Mouse (Mus musculus) T-helper 17 cell (primary cell): Measurements from ENCODE around the gene Cd3e.

Experiments used
- in situ Hi-C, 2 experiments: fragments of 300-600 bp; cut with MboI, MseI; formaldehyde crosslinking; loops; 1 replicate in 1 of 2; 2 replicates in 1 of 2; pipeline ENCODE4 v1.15.1; 2025; ENCODE audit warnings: high pct_unique_total_duplicates in 2 of 2

The Cd3e gene

DNA sequence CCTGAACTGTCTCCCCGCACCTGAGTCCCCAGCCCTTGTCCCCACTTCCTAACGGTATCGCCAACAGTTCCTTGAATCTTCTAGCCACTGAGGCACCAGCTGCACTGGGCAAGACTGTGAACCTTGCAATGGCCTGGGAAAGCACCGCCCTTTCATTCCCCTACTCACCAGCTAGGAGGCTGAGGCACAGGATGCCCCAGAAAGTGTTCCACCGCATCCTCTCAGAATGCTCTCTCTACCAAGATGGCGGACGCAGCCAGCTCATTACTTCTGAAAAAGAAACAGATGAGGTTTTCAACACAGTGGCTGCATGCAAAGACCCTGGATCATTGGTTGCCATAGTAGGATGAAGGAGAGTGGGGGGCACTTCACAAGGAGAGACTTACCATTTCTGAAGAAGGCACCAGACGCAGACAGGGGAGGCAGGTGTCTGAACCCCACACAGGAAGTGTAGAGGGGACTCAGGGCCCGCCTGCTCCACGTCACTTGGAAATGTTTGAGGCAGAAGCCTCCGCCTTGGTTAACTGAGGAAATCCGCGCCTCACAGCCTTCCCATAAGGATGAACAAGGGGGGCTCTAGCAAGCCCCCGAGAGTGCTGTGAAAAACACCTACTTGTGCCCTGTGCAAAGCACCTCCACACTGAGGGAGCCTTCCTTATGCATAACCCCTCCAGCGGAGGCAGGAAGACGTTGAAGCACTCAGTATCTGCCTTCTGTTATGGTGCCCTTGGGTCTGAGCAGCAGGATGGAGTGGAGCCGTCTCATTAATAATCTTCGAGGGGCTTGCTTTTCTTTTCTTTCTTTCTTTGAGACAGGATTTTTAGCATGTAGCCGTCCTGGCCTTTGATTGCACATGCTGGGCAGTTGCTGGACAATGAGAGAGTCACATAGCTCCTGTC, at the start of gene Cd3e:
Cd3e (minus strand) TSS at position 448 of the 899 bp plus-strand sequence.
- in situ Hi-C loops, result loop anchor here in 1 of 2 experiments (5.0 kb wide), 1 partner anchor 37 kb away; no protein-coding TSS in a partner anchor

DNA sequence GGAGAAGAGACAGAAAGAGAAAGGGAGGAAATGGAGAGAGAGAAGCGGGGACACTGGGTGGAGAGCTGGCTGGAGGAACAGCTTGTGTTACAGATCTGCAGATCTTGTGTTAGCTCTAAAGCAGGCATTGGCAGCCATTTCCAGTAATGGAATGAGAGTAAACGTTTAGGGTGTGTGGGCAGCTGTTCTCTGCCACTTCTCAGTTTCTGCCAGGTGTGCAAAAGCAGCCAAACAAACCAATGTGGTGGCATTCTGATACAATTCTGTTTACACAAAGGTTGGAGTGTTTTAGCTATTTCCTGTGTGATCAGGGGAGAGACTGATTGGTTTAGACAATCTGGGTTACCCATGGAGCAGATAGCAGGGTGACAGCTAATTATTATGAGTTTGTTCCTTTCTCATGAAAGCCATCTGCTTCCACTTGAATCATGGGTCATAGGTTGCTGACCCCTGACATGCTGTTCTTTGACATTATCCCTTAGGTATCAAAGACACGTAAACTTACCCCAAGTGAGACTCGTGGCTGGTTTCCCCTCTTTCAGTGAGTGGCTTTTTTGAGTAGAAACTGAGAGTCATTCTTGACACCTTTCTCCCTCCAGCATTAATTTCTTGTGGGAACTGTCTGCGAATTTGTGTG, 49.0 kb upstream of the Cd3e start:
- in situ Hi-C loops, result loop anchor here in 1 of 2 experiments (5.0 kb wide), 1 partner anchor 81 kb away; no protein-coding TSS in a partner anchor

DNA sequence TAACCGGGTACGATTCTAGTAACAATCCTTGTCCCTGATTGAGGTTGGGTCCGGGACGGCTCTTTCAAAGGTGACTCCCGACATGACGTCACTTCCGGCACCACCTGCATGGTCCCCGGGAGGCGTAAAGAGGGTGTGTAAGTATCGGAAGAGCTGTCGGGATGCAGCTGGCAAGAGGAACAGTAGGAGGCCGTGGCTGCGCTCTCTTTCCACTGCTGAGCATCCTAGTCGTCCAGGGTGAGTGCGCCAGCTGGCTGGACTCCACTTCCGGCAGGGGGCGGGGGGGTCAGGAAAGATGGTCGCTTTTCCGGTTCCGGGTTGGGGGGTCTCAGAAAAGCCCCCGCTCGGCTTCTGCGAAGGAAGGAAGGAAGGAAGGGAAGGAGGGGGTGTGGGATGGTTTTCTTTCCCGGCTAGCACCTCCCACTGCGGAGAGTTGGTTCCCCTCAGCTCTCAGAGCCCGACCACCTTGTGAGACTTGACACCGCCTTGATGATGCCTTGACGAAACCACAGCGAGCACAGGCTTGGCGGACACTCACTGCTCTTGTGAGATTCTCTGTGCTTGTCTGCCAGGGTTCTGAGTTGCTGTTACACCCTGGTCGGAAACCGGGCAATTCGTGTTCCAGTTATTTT, 45.8 kb upstream of the Cd3e start, which contains the start of gene Mpzl3:
Mpzl3 (plus strand) TSS at position 105 of the 632 bp plus-strand sequence.
- in situ Hi-C loops, result loop anchor here in 1 of 2 experiments (5.0 kb wide), 1 partner anchor 78 kb away; no protein-coding TSS in a partner anchor

DNA sequence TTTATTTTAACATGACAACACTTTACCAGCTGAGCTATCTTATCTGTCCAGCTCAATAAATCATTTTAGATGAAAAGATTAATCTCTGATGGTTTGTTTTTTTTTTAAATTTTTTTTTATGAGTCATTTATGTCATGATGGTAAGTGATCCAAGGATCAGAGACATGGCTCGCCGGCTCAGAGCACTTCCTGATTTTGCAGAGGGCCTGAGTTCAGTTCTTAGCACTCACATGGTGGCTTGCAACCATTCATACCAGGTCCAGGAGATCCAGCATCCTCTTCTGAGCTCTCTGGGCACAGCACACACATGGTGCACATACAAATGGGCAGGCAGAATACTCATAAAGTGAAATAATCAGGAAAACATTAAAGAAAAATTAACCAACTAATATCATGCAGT, 40.9 kb upstream of the Cd3e start:
- in situ Hi-C loops, result no loop called here

DNA sequence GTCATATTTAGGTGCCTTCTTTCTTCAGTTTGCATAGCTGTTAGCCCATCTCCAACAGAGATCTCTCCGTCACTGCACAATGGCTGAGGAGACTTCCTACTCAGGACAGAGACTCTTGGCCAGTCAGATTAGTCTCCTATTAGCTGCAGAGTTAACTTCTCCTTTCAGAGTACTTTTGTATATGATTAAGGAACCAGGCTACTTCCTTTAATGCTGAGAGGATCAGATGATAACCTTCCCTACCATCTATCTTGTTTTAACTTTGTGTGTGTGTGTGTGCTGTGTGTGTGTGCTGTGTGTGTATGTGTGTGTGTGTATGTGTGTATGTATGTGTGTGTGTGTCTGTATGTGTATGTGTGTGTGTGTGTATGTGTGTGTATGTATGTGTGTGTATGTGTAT, 40.3 kb upstream of the Cd3e start:
- in situ Hi-C loops, result no loop called here

DNA sequence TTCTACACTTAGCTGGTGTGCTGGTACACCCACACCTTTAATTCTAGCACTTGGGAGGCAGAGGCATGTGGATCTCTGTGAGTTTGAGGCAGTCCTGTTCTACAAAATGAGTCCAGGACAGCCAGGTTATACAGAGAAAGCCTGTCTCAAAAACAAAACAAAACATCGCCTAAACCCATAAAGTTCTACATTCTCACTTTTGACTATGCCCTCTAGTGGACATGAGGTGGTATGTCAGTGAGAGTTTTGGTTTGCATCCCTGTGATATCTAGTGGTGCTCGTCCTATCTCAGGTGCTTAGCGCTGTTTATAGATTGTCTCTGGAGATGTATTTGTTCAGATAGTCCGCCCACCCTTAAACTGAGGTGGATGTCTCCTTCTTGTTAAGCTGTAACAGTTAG, 39.1 kb upstream of the Cd3e start:
- in situ Hi-C loops, result no loop called here

DNA sequence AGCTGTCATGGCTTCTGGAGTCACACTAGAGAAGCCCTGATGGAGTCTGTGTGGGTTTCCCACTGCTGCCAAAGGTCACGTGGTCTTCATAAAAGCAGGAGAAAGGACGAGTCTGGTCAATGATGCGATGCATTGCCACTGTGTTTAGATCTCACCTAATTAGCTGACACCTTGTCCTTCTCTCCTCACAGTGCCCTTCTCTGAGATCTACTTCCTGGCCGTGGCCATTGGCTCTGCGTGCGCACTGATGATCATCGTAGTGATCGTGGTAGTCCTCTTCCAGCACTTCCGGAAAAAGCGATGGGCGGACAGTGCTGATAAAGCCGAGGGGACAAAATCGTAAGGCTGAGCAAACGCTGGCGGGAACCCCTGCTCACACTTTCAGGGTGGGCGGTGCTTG, 37.5 kb upstream of the Cd3e start:
- in situ Hi-C loops, result no loop called here

DNA sequence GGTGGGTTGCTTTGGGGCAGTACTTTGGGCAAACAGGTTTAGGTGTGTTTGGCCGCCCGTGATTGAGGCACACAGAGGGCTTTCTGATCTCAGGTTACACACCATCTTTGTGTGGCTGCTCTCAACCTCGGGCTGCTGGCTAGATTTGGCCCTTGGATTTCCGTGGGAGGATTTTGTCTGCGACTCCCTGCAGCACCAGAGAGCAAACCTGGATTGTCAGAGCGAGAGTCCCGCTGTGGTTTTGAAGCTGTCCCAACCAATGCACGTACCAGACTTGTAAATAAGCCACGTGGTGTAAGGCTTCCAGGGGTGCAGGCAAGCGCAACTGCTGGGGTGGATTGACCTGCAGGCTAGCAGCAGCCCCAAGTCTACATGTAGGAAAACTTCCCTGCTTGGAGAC, 33.5 kb upstream of the Cd3e start:
- in situ Hi-C loops, result no loop called here

DNA sequence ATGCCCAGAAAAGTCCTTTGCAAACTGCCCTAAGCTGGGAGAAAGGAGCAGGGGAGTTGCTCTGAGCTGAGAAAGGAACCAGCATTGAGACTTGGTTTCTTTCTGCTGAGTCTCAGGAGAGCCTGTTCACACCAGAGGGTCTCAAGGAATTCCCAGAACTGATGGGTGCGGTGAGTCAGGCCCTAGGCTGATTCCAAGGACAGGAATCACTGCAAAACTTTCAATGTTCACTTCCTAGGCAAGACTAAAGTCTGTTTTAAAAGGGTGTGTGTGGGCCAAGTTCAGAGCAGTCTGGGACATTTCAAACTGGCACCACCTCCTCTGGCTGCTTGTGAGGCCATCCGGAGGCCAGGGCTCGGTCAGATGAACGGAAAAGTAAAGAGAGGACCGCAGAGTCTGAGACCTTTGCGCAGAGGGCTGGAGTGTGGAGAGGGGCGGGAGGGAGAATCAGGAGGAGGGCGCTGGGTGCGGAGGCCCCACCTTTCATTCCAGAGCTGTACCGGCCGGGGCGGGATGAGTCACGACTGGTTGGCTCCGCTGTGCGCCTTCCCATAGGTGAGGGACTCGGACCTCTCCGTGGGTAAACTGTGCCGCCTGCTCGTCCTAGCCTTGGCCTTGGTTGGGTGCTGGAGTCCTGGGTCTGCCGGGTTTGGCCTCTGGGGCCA, 32.8 kb upstream of the Cd3e start:
- in situ Hi-C loops, result no loop called here

DNA sequence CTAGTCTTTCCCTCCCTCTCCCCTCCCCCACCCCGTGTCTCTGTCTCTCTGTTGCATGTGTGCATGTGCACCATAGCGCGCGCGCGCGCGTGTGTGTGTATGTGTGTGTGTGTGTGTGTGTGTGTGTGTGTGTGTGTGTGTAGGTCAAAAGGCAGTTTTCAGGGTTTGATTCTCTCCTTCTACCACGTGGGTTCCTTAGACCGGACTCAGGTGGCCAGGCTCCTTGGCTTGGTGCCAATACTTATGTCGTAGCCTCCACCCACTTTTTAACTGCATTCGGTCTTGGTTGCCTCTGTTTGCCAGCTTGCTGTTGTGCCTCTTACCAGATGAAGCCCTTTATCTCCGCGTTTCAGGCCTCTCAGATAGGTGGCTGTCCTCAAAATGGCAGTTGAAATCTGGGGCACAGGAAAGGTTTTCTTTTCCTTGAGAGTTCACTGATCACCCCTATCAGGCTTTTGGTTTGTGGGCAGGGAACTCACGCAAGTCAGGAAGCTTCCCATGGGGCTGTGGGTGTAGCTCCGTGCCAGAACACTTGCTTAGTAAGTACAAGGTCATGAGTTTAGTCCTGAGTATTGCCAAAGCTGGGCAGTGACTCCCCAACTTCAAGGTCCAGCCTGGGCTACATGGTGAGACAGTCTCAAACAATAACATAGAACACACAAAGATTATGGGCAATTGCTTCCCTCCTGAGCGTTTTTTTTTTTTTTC, 31.9 kb upstream of the Cd3e start:
- in situ Hi-C loops, result no loop called here

DNA sequence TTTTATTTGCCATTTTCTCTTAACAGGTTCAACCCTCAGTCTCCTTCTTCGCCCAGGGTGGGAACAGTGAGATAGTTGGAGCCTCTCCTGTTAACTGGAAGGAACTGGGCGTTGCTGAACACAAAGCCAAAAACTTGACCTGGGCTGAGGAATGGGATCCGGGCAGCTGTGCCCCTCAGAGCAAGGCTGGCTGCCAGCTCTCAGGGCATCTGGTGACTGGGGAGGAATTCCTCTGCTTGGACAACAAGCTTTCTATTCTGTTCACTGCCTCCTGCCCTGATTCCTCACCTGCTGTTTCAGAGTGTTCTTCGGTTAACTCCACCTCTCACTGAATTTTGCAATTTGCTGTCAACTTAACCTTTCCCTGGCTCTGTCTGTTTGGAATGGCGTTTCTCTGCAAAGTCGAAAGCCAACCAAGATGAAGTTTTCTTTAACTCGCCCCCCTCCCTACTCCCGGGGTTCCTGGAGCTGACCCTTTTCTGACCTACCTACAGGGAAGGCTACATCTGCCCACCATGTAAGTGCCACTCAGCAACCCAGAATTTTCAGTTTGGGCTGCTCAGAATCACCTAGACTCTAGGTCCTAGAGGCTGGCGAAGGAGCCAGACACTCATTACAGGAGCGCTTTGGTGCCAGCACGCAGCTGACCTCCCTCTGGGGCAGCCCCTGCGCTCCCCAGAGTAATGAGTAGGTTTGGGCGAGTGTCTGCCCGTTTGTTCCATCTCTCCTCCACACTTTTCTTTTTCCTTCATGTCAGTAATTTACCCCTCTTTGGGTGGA, 30.8 kb upstream of the Cd3e start:
- in situ Hi-C loops, result no loop called here

DNA sequence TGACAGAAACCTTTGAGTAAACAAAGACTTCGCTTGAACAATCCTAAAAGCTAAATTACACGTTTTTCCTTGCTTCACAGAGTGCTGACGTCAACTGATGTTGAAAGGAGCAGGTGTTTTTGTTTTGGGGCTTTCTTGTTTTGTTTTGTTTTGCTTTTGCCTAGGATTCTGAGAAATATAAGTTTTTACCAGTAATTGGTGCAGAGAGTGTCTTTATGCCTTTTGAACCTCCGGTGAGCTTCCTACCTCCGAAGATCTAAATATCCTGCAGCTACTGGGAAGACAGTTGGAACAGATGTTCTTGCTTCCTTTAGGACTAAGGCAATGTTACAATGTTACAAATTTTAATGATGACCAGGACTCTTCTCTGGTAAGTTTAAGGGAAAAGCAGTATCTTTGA, 30.1 kb upstream of the Cd3e start, which contains the start of gene Mpzl2:
Mpzl2 (plus strand) TSS at position 301 of the 400 bp plus-strand sequence.
- in situ Hi-C loops, result loop anchor here in 1 of 2 experiments (10.0 kb wide), 1 partner anchor 365 kb away; no protein-coding TSS in a partner anchor

DNA sequence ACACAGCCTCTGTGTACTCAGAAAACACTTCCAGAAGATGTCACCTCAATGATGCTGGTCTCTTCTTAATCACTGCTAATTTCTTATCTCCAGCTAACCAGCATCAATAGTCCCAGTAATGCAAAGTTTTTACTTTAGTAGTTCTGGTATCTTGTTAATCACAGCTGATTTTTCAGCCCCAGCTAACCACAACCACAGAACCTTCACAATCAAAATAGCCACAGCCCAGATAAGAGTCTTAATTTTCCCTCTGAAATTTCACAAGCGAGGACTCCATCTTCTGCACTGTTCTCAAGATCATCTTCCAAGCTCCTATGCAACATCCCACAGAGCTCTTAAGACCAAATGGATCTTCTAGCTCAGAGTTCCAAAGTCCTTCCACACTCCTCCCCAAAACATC, 28.4 kb upstream of the Cd3e start:
- in situ Hi-C loops, result loop anchor here in 1 of 2 experiments (10.0 kb wide), 1 partner anchor 367 kb away; no protein-coding TSS in a partner anchor

DNA sequence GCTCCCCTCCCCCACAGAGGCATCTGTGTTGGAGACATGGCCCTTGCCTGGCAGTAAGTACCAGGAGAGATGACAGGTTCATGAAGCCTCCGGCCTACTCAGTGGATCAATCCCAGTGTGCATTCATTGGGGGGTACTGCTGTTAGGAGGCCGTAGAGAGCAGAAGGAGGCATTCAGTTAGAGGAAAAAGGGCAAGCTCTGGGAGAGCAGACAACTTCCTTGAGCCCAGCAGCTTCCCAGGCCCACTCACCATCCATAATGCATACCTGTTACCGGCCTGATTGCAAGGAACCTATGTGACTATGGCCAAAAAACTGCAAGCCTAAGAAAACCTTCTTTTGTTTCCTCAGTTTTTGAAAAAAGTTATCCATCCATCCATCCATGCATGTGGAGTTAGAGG, 25.1 kb upstream of the Cd3e start:
- in situ Hi-C loops, result loop anchor here in 1 of 2 experiments (10.0 kb wide), 1 partner anchor 370 kb away; no protein-coding TSS in a partner anchor

DNA sequence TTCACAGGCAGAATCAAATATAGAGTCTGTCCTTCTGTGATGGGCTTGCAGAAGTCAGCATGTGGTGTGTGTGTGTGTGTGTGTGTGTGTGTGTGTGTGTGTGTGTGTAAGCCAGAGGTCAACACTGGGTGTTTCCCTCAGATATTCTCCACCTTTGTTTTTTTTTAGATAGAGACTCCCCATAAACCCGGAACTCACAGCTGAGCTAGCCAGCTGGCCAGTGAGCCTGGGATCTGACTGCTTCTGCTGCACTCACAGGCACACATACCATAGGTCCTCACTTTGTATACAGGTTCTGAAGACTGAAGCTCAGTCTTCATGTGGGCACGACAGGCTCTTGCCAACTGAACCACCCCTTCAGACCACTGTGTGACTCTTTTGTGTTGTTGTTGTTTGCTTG, 22.8 kb upstream of the Cd3e start:
- in situ Hi-C loops, result loop anchor here in 1 of 2 experiments (10.0 kb wide), 1 partner anchor 373 kb away; no protein-coding TSS in a partner anchor

DNA sequence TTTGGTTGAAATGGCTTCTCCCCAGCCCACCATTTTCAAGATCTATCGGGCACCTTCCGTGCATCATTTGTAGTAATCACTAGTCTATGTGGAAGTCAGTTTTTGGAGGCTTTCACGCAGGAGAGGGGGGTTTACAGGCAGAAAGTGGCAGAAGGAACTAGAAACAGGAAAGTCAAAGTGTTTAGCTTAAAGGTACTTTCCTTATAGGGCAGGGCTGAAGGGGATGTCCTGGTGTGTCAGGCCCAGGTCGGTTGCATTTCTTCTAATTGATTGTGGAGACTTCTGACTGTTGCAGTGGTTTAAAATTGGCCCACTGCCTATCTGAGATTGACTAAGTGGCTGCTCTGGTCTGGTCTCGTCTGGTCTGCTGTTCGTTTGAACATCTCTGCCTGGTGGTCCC, 20.9 kb upstream of the Cd3e start:
- in situ Hi-C loops, result loop anchor here in 1 of 2 experiments (10.0 kb wide), 1 partner anchor 374 kb away; no protein-coding TSS in a partner anchor

DNA sequence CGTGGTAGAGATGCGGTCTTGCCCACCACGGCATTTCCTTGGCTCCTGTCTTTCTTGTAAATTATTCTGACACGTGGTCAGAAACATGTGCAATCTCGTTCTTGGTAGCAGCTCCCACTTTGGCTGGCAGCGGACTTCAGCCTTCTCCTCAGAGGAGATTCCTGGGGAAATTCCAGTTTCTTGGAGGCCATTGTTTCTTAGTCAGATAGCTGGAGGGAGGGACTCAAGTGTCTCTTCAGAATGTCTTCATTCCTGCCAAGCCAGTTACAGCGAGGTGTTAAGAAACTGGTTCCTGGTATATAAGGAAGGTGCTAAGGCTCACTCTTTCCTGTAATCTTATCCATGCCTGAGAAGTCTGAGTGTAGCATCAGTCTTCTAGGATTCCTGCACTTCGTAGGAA, 17.9 kb upstream of the Cd3e start:
- in situ Hi-C loops, result loop anchor here (5.0 to 10.0 kb wide), 2 partner anchors 115 to 367 kb away; partner anchors contain the start of gene Fxyd2 (in 1 of the 2)

DNA sequence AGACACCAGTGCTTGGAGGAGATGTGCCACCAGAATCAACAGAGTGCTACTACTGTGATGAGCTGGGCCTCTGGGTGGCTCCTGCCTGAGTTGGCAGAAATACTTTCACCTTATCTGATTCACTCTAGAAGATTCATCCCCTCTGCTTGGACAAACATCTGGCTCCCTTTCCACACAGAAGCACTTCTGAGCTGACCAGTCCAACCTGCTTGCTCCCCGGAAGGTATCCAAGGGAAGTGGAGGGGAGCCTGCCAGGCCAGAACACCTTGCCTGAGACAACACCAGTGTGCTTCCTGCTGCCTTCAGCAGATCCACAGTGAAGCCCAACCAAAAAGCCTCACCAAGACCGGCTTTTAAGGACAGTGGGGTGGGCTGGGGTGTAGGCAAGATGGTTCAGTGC, 14.8 kb upstream of the Cd3e start:
- in situ Hi-C loops, result loop anchor here in 1 of 2 experiments (10.0 kb wide), 1 partner anchor 371 kb away; the partner anchor contains the start of gene Fxyd2

DNA sequence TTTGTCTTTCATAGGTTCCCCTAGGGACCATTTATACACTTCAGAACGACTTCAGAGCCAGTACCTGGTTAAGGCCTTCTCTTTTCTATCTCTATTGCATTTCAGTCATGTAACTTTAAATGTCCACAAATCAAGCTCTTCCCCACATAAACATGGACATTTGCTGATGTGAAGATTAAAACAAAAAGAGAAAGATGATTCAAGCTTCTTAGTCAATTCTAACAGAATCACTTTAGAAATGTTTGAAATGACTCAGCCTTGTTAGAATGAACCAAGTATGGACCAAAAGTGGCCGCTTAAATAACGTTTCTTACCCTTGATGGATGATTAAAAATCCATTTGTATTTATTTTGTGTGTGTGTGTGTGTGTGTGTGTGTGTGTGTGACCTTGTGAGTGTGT, 14.2 kb upstream of the Cd3e start:
- in situ Hi-C loops, result loop anchor here in 1 of 2 experiments (10.0 kb wide), 1 partner anchor 371 kb away; the partner anchor contains the start of gene Fxyd2
